14 mouse cellular contexts compared by ENCODE assay signal in genomic region chr16:63806437-63807129, GRCm38 (mm10). TPM values are rescaled to one million over a fixed set of nuclear protein-coding genes. Genes with fewer than 3 reads are reported as not detected.
DNase-seq lines count a peak whose midpoint lies in the region; ATAC-seq lines count a peak whose summit lies in the region.
"Had no signal": no experiment of that assay in that cellular context is flagged by ENCODE, and none has a peak within 500 bp of the region (broad histone marks: within the 10 kb centered on the region; RNA-seq: fewer than 3 reads in every experiment).

No protein-coding gene starts in this region.

- no peaks in the 10 kb centered on the region for H3K9me3 ChIP-seq in hindbrain, embryonic 10.5 days
- H3K9me3 ChIP-seq in midbrain, embryonic 14.5 days (ENCODE audit: control insufficient read depth, low read length), result no peaks in the 10 kb centered on the region
- H3K9me3 ChIP-seq: limb, embryonic 10.5 days had no signal

- H3K9ac ChIP-seq in midbrain, embryonic 14.5 days (replicated peaks; ENCODE audit: low read length), result no peak overlapping the region

- no peaks in the 10 kb centered on the region for H3K36me3 ChIP-seq in hindbrain, embryonic 10.5 days
- no peaks in the 10 kb centered on the region for H3K36me3 ChIP-seq in midbrain, embryonic 14.5 days (ENCODE audit: control insufficient read depth, insufficient read depth, low read length)
- H3K36me3 ChIP-seq: limb, embryonic 10.5 days had no signal

- H3K4me2 ChIP-seq in midbrain, embryonic 14.5 days (ENCODE audit: low read length), result no peak overlapping the region

- peak; percentile 78 for ATAC-seq in midbrain, embryonic 14.5 days (ENCODE audit: low FRiP score, low TSS enrichment)

- 17% methylated on average over 5 of the region's 5 CpGs for WGBS in hindbrain, embryonic 10.5 days
- WGBS in midbrain, embryonic 14.5 days, result 9% methylated on average over 5 of the region's 5 CpGs

- no peak overlapping the region for H3K4me3 ChIP-seq in hindbrain, embryonic 10.5 days
- H3K4me3 ChIP-seq in midbrain, embryonic 14.5 days (replicated peaks; ENCODE audit: low read depth, low read length), result no peak overlapping the region
- H3K4me3 ChIP-seq: heart, adult 2 months; limb, embryonic 10.5 days had no signal

- no peaks in the 10 kb centered on the region for H3K27me3 ChIP-seq in hindbrain, embryonic 10.5 days (ENCODE audit: insufficient read depth, poor library complexity, severe bottlenecking)
- no peaks in the 10 kb centered on the region for H3K27me3 ChIP-seq in midbrain, embryonic 14.5 days (ENCODE audit: control insufficient read depth, insufficient read depth, low read length)

- H3K4me1 ChIP-seq in hindbrain, embryonic 10.5 days (replicated peaks), result peaks cover 22% of the 10 kb centered on the region
- H3K4me1 ChIP-seq in midbrain, embryonic 14.5 days (ENCODE audit: control insufficient read depth, insufficient read depth, low read length), result peaks cover 10% of the 10 kb centered on the region; the same call in 1 of the 2 replicates

- peak overlapping the region; percentile 67; the same call in 1 of the 2 replicates for H3K27ac ChIP-seq in hindbrain, embryonic 10.5 days
- no peak overlapping the region for H3K27ac ChIP-seq in midbrain, embryonic 14.5 days (replicated peaks; ENCODE audit: low read depth, low read length)
- H3K27ac ChIP-seq: heart, adult 2 months; limb, embryonic 10.5 days had no signal

- peak; percentile 28 for DNase-seq in ES-CJ7 (ENCODE audit: low read depth, low spot score)
- peak; percentile 48 for DNase-seq in embryo, embryonic 9.5 days (ENCODE audit: extremely low spot score)
- DNase-seq in hindbrain, embryonic 10.5 days (ENCODE audit: low spot score), result peak; percentile 82
- DNase-seq in midbrain, embryonic 14.5 days, result peak; percentile 37
- DNase-seq in right cerebral cortex, postnatal 4 days, result no peak
- DNase-seq in kidney, adult 8-10 months, result no peak
- no peak for DNase-seq in layer of hippocampus, adult 18-20 months (ENCODE audit: low spot score in 2 of 2)
- no peak for DNase-seq in frontal cortex, postnatal 36 days (ENCODE audit: low spot score in 2 of 2)
- DNase-seq: adrenal gland, postnatal 36 days; heart, adult 2 months; lung, adult 2 months; thymus, postnatal 4 days had no signal

RNA-seq across cellular contexts. Expression of gene Epha3, which starts 57.4 kb away (rescaled TPM):
- 12.9 and 38.4 TPM in 2 replicates for polyA plus RNA-seq in hindbrain, embryonic 10.5 days (2016; fragmentation: Nextera tagmentation; extraction: Ambion mirVana)
- 14.3 and 20.9 TPM in 2 replicates for polyA plus RNA-seq in midbrain, embryonic 14.5 days (2014; fragmentation: Nextera tagmentation; extraction: Ambion mirVana)
- 10 to 100 TPM; 11.3 to 13.6 TPM for total RNA-seq in layer of hippocampus, adult 18-20 months (2021)
- total RNA-seq: megakaryocyte-erythroid progenitor cell, adult 5-6 weeks had no signal

Comparison
In these comparisons a context has a peak if more than half of its experiments do, and no peak if none do; other contexts are left out.
1. DNase-seq: peak in ES-CJ7 (single experiment), embryo, embryonic 9.5 days (single experiment), hindbrain, embryonic 10.5 days (single experiment) and midbrain, embryonic 14.5 days (single experiment); none in right cerebral cortex, postnatal 4 days (single experiment), kidney, adult 8-10 months (0 of 2), layer of hippocampus, adult 18-20 months (0 of 2) and frontal cortex, postnatal 36 days (0 of 2).